Mouse (Mus musculus): ENCODE measurements around the gene Dnajc13. TPM values are rescaled to one million over a fixed set of nuclear protein-coding genes. Genes with fewer than 3 reads are reported as not detected.

Dnajc13 gene
- polyA plus RNA-seq, 1 experiment from 2014 or later, result 26.8 TPM

DNA sequence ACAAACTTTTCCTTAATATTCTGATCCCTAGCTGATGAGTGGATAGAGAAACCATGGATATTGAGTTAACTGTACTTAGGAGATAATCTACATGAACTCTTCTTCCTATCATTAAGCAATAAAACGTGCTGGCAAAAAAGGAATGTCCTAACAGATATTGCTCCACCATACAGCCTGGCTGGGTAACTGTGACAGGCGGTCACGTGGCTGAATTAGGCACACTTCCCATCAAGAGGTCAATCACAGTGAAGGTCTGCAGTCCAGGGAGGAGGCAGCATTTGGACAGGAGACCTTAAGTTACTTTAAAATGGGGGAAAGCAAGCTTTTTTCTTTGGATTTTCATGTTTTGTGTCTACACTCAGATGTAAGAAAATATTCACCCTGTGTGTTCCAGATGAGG is 30.7 kb downstream of the Dnajc13 start:
- Histone ChIP-seq H3K9ac (ENCODE audit: low read length) (no peak overlapping the region), H3K27ac (ENCODE audit: low read depth, low read length) (no peak overlapping the region), H3K27me3 (ENCODE audit: control insufficient read depth, insufficient read depth, low read length) (no peaks in the 10 kb centered on the region), H3K9me3 (ENCODE audit: control insufficient read depth, low read length) (no peaks in the 10 kb centered on the region), H3K4me2 (ENCODE audit: low read depth) (no peak overlapping the region), H3K4me3 (ENCODE audit: low read depth, low read length) (no peak overlapping the region), H3K4me1 (ENCODE audit: control insufficient read depth, insufficient read depth, low read length) (no peaks in the 10 kb centered on the region), H3K36me3 (ENCODE audit: control insufficient read depth, insufficient read depth, low read length) (peaks cover 7% of the 10 kb centered on the region; the same call in 1 of the 2 replicates)
- 80% methylated on average over 3 of the region's 3 CpGs for WGBS
- ATAC-seq (ENCODE audit: insufficient read depth, low FRiP score, low TSS enrichment), result no peak
- no peak for DNase-seq (ENCODE audit: low spot score)

DNA sequence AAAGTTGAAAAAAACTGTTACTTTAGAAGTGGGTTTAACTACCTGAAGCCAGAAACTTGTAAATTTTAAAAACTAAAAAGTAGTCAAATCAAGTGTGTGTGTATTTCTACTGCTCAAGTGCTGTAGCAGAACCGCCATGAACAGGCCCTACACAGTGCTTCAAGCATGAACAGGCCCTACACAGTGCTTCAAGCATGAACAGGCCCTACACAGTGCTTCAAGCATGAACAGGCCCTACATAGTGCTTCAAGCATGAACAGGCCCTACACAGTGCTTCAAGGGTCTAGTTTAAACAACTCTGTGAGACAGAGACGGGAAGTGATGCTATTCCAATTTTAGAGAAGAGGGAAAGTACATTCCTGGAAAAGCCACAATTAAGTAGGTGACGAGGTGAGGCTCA is 51.3 kb downstream of the Dnajc13 start:
- Histone ChIP-seq H3K27me3 (ENCODE audit: control insufficient read depth, insufficient read depth, low read length) (no peaks in the 10 kb centered on the region), H3K4me2 (ENCODE audit: low read depth) (no peak overlapping the region), H3K27ac (ENCODE audit: low read depth, low read length) (no peak overlapping the region), H3K4me1 (ENCODE audit: control insufficient read depth, insufficient read depth, low read length) (no peaks in the 10 kb centered on the region), H3K36me3 (ENCODE audit: control insufficient read depth, insufficient read depth, low read length) (peaks cover 4% of the 10 kb centered on the region; the same call in 1 of the 2 replicates), H3K9me3 (ENCODE audit: control insufficient read depth, low read length) (no peaks in the 10 kb centered on the region), H3K9ac (ENCODE audit: low read length) (no peak overlapping the region), H3K4me3 (ENCODE audit: low read depth, low read length) (no peak overlapping the region)
- 94% methylated on average over 3 of the region's 3 CpGs for WGBS
- no peak for ATAC-seq (ENCODE audit: insufficient read depth, low FRiP score, low TSS enrichment)
- DNase-seq (ENCODE audit: low spot score), result no peak

GRCm38 (mm10) chr9:104203851-104204250 is 58.9 kb downstream of the Dnajc13 start:
- no peak overlapping the region for H3K4me2 ChIP-seq (ENCODE audit: low read depth)
- WGBS, result 95% methylated on average over 3 of the region's 3 CpGs
- no peak for ATAC-seq (ENCODE audit: insufficient read depth, low FRiP score, low TSS enrichment)
- no peaks in the 10 kb centered on the region for H3K9me3 ChIP-seq (ENCODE audit: control insufficient read depth, low read length)
- no peaks in the 10 kb centered on the region for H3K27me3 ChIP-seq (ENCODE audit: control insufficient read depth, insufficient read depth, low read length)
- H3K27ac ChIP-seq (ENCODE audit: low read depth, low read length), result no peak overlapping the region
- H3K4me3 ChIP-seq (ENCODE audit: low read depth, low read length), result no peak overlapping the region
- no peaks in the 10 kb centered on the region for H3K4me1 ChIP-seq (ENCODE audit: control insufficient read depth, insufficient read depth, low read length)
- DNase-seq (ENCODE audit: low spot score), result peak; percentile 42
- H3K9ac ChIP-seq (ENCODE audit: low read length), result no peak overlapping the region
- peaks cover 12% of the 10 kb centered on the region for H3K36me3 ChIP-seq (ENCODE audit: control insufficient read depth, insufficient read depth, low read length)

DNA sequence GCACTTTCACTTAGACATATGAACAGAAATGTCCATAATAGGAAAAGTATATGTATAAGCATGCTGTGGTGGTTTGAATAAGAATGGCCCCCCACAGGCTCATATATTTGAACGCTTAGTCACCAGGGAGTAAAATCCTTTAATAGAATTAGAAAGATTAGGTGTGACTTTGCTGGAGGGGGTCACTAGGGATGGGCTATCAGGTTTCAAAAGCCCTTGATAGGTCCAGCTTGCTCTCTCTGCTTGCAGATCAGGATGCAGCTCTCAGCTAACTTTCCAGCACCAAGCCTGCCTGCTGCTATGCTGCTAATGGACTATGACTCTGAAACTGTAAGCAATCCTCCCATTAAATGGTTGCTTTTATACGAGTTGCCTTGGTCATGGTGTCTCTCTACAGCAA is 68.2 kb downstream of the Dnajc13 start:
- peaks cover 2% of the 10 kb centered on the region for H3K36me3 ChIP-seq (ENCODE audit: control insufficient read depth, insufficient read depth, low read length)
- 82% methylated on average over 2 of the region's 2 CpGs for WGBS
- no peak overlapping the region for H3K9ac ChIP-seq (ENCODE audit: low read length)
- no peaks in the 10 kb centered on the region for H3K9me3 ChIP-seq (ENCODE audit: control insufficient read depth, low read length)
- DNase-seq (ENCODE audit: low spot score) (no peak), ATAC-seq (ENCODE audit: insufficient read depth, low FRiP score, low TSS enrichment) (no peak)
- no peaks in the 10 kb centered on the region for H3K27me3 ChIP-seq (ENCODE audit: control insufficient read depth, insufficient read depth, low read length)
- no peaks in the 10 kb centered on the region for H3K4me1 ChIP-seq (ENCODE audit: control insufficient read depth, insufficient read depth, low read length)
- no peak overlapping the region for H3K4me2 ChIP-seq (ENCODE audit: low read depth)
- H3K4me3 ChIP-seq (ENCODE audit: low read depth, low read length), result no peak overlapping the region
- H3K27ac ChIP-seq (ENCODE audit: low read depth, low read length), result no peak overlapping the region

GRCm38 (mm10) chr9:104193900-104194299 is 68.8 kb downstream of the Dnajc13 start:
- Histone ChIP-seq H3K9me3 (ENCODE audit: control insufficient read depth, low read length) (no peaks in the 10 kb centered on the region), H3K27me3 (ENCODE audit: control insufficient read depth, insufficient read depth, low read length) (no peaks in the 10 kb centered on the region), H3K4me2 (ENCODE audit: low read depth) (no peak overlapping the region), H3K27ac (ENCODE audit: low read depth, low read length) (no peak overlapping the region), H3K4me1 (ENCODE audit: control insufficient read depth, insufficient read depth, low read length) (no peaks in the 10 kb centered on the region), H3K9ac (ENCODE audit: low read length) (no peak overlapping the region), H3K36me3 (ENCODE audit: control insufficient read depth, insufficient read depth, low read length) (peaks cover 2% of the 10 kb centered on the region), H3K4me3 (ENCODE audit: low read depth, low read length) (no peak overlapping the region)
- DNase-seq (ENCODE audit: low spot score), result no peak
- ATAC-seq (ENCODE audit: insufficient read depth, low FRiP score, low TSS enrichment), result no peak
- WGBS, result 97% methylated on average over 2 of the region's 2 CpGs

GRCm38 (mm10) chr9:104193327-104193726 is 69.4 kb downstream of the Dnajc13 start:
- ATAC-seq (ENCODE audit: insufficient read depth, low FRiP score, low TSS enrichment), result no peak

DNA sequence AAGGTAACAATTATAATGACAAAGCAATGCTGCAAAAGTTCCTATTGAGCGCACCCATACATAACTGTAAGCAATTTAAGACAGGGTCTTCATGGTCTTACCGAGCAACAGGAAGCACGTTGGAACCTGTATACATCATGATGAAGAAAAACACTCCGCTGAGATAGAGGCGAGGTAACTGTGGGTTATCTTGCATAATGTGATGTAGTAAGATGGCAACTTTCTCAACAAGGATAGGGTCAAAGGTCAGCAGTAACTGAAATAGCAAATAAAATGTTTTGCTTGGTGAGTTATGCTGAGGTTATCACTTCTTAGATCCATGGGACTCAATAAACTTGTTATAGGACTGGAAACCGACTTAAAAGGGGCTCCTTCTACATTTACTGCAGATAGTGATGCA is 70.2 kb downstream of the Dnajc13 start:
- no peak for DNase-seq (ENCODE audit: low spot score)
- no peaks in the 10 kb centered on the region for H3K27me3 ChIP-seq (ENCODE audit: control insufficient read depth, insufficient read depth, low read length)
- no peaks in the 10 kb centered on the region for H3K9me3 ChIP-seq (ENCODE audit: control insufficient read depth, low read length)
- no peak overlapping the region for H3K4me3 ChIP-seq (ENCODE audit: low read depth, low read length)
- H3K4me2 ChIP-seq (ENCODE audit: low read depth), result no peak overlapping the region
- H3K27ac ChIP-seq (ENCODE audit: low read depth, low read length), result no peak overlapping the region
- ATAC-seq (ENCODE audit: insufficient read depth, low FRiP score, low TSS enrichment), result no peak
- H3K9ac ChIP-seq (ENCODE audit: low read length), result no peak overlapping the region
- WGBS, result 95% methylated on average over 6 of the region's 6 CpGs
- H3K4me1 ChIP-seq (ENCODE audit: control insufficient read depth, insufficient read depth, low read length), result no peaks in the 10 kb centered on the region
- peaks cover 2% of the 10 kb centered on the region for H3K36me3 ChIP-seq (ENCODE audit: control insufficient read depth, insufficient read depth, low read length)

More at GRCm38 (mm10) chr9:104193327-104193726, 69.4 kb downstream of the Dnajc13 start:
- Histone ChIP-seq H3K27me3 (ENCODE audit: control insufficient read depth, insufficient read depth, low read length) (no peaks in the 10 kb centered on the region), H3K36me3 (ENCODE audit: control insufficient read depth, insufficient read depth, low read length) (peaks cover 2% of the 10 kb centered on the region), H3K4me2 (ENCODE audit: low read depth) (no peak overlapping the region), H3K9me3 (ENCODE audit: control insufficient read depth, low read length) (no peaks in the 10 kb centered on the region), H3K27ac (ENCODE audit: low read depth, low read length) (no peak overlapping the region), H3K9ac (ENCODE audit: low read length) (no peak overlapping the region), H3K4me3 (ENCODE audit: low read depth, low read length) (no peak overlapping the region), H3K4me1 (ENCODE audit: control insufficient read depth, insufficient read depth, low read length) (no peaks in the 10 kb centered on the region)
- WGBS, result 100% methylated on average over 1 of the region's 1 CpGs
- DNase-seq (ENCODE audit: low spot score), result no peak

- ATAC-seq (ENCODE audit: insufficient read depth, low FRiP score, low TSS enrichment) (no peak), DNase-seq (ENCODE audit: low spot score) (no peak)
- no peaks in the 10 kb centered on the region for H3K4me1 ChIP-seq (ENCODE audit: control insufficient read depth, insufficient read depth, low read length)
- no peak overlapping the region for H3K4me3 ChIP-seq (ENCODE audit: low read depth, low read length)
- H3K9me3 ChIP-seq (ENCODE audit: control insufficient read depth, low read length), result no peaks in the 10 kb centered on the region
- no peaks in the 10 kb centered on the region for H3K27me3 ChIP-seq (ENCODE audit: control insufficient read depth, insufficient read depth, low read length)
- no peak overlapping the region for H3K4me2 ChIP-seq (ENCODE audit: low read depth)
- 99% methylated on average over 5 of the region's 5 CpGs for WGBS
- peaks cover 2% of the 10 kb centered on the region for H3K36me3 ChIP-seq (ENCODE audit: control insufficient read depth, insufficient read depth, low read length)
- no peak overlapping the region for H3K9ac ChIP-seq (ENCODE audit: low read length)
- no peak overlapping the region for H3K27ac ChIP-seq (ENCODE audit: low read depth, low read length)
Observed at GRCm38 (mm10) chr9:104189657-104190056, 73.1 kb downstream of the Dnajc13 start.

DNA sequence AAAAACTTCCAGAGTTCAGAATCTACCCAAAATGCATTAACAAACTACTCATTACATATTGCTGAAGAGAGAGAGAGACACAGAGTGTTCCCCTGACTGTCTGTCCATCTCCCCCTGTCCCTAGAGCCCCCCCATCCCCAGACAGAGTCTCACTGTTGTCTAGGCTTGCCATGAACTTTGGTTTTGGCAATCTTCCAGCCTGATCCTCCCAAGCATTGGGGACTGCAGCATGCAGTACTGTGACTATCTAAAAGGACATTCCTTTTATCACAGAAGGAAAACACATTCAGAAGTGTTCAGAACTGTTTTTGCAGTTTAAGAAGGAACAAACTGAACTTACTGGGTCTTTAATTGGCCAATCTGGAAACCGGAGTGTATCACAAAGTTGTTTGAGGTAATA is 74.0 kb downstream of the Dnajc13 start:
- H3K4me3 ChIP-seq (ENCODE audit: low read depth, low read length), result no peak overlapping the region
- no peak overlapping the region for H3K9ac ChIP-seq (ENCODE audit: low read length)
- H3K4me1 ChIP-seq (ENCODE audit: control insufficient read depth, insufficient read depth, low read length), result no peaks in the 10 kb centered on the region
- no peaks in the 10 kb centered on the region for H3K9me3 ChIP-seq (ENCODE audit: control insufficient read depth, low read length)
- no peak overlapping the region for H3K27ac ChIP-seq (ENCODE audit: low read depth, low read length)
- peaks cover 2% of the 10 kb centered on the region for H3K36me3 ChIP-seq (ENCODE audit: control insufficient read depth, insufficient read depth, low read length)
- H3K4me2 ChIP-seq (ENCODE audit: low read depth), result no peak overlapping the region
- H3K27me3 ChIP-seq (ENCODE audit: control insufficient read depth, insufficient read depth, low read length), result no peaks in the 10 kb centered on the region
- 100% methylated on average over 1 of the region's 1 CpGs for WGBS
- no peak for DNase-seq (ENCODE audit: low spot score)
- no peak for ATAC-seq (ENCODE audit: insufficient read depth, low FRiP score, low TSS enrichment)
